Mouse (Mus musculus): Measurements from ENCODE around the gene Prmt3. TPM values are rescaled to one million over a fixed set of nuclear protein-coding genes. Genes with fewer than 3 reads are reported as not detected.

Gene Prmt3
- polyA plus RNA-seq, 1 experiment from 2014 or later: 67.5 TPM

DNA sequence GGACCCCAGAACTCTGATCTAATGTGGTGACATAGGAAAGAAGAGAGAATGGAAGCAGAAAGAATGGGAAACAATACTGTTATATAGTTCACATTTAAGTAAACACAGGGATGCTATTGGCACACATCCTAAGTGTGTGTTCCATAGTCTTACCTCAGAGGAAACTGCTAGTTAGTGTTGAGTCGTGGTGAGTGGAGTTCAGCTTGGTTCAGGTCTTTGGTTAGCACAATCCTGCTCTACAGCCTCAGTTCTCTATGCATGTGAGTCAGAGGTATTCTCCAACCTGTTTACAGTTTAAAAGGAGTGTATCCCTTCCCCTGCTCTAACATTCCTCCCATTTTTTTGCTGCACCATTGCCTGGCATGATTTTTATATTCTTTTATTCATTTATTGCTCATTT, 19.0 kb downstream of the Prmt3 start:
- H3K27ac ChIP-seq (ENCODE audit: low read depth): no peak overlapping the region
- no peak overlapping the region for H3K4me2 ChIP-seq
- TF ChIP-seq CTCF (IDR thresholded peaks at IDR 0.05; ENCODE audit: low read depth): no peak
- no peak for DNase-seq
- H3K4me3 ChIP-seq (ENCODE audit: low read depth, low read length): no peak overlapping the region
- H3K4me1 ChIP-seq (ENCODE audit: insufficient read depth): no peaks in the 10 kb centered on the region
- no peaks in the 10 kb centered on the region for H3K9me3 ChIP-seq (ENCODE audit: low read depth, low read length)
- WGBS: 66% methylated on average over 1 of the region's 1 CpGs
- H3K36me3 ChIP-seq (ENCODE audit: insufficient read depth): peaks cover 76% of the 10 kb centered on the region
- no peak for ATAC-seq (ENCODE audit: insufficient read depth)
- H3K9ac ChIP-seq: no peak overlapping the region
- no peaks in the 10 kb centered on the region for H3K27me3 ChIP-seq (ENCODE audit: insufficient read depth, low read length)

DNA sequence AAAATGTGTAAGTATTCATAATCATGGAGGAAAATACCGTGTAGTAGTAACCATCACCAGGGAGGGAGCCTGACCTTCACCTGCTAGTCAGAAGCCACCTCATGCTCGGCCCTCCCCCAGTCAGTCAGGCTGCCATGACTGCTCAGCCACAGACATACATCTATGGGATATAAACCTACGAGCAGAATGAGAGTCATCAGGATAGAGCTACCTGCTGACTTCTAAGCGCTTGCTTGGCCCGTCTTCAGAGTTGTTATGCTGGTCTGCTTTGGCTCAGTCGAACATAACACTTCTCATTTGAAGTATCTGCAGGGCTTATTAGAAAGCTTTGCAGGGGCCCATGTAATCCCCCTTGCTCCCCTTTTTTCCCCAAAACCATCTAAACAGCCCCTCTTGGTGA, 25.4 kb downstream of the Prmt3 start:
- H3K9me3 ChIP-seq (ENCODE audit: low read depth, low read length): no peaks in the 10 kb centered on the region

DNA sequence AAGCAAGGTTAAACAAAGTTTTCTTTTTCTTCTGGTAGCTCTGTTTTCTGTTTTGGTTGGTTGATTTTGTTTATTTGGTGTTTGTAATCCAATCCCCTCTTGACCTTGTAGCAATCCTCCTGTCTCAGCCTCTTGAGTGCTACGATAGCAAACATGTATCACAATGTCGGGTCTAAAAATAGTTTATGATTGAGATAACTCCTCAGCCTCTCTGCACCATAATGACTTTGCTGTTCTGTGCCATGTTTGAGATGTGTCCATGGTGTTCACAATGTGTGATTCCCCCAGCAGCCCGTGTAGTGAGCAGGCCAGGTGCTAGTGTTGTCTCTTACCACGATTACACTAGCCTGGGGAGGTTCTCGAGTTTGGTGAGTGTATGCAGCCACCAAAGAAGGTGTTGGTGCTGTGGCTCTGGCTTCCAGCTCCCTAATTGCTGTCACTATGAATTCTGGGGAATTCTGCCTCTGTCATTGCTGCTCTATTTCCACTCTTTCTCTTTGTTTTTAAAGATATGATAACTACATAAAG, 26.6 kb downstream of the Prmt3 start:
- DNase-seq: no peak
- H3K4me3 ChIP-seq (ENCODE audit: low read depth, low read length): no peak overlapping the region
- no peak for ATAC-seq (ENCODE audit: insufficient read depth)
- H3K9me3 ChIP-seq (ENCODE audit: low read depth, low read length): no peaks in the 10 kb centered on the region
- no peaks in the 10 kb centered on the region for H3K27me3 ChIP-seq (ENCODE audit: insufficient read depth, low read length)
- no peak for TF ChIP-seq CTCF (IDR thresholded peaks at IDR 0.05; ENCODE audit: low read depth)
- no peak overlapping the region for H3K27ac ChIP-seq (ENCODE audit: low read depth)
- peaks cover 73% of the 10 kb centered on the region for H3K36me3 ChIP-seq (ENCODE audit: insufficient read depth)
- no peaks in the 10 kb centered on the region for H3K4me1 ChIP-seq (ENCODE audit: insufficient read depth)
- WGBS: 60% methylated on average over 5 of the region's 5 CpGs
- H3K4me2 ChIP-seq: no peak overlapping the region
- no peak overlapping the region for H3K9ac ChIP-seq

More for the DNA sequence above, 25.4 kb downstream of the Prmt3 start:
- DNase-seq (no peak), ATAC-seq (ENCODE audit: insufficient read depth) (no peak)
- Histone ChIP-seq H3K27me3 (ENCODE audit: insufficient read depth, low read length) (no peaks in the 10 kb centered on the region), H3K36me3 (ENCODE audit: insufficient read depth) (peaks cover 76% of the 10 kb centered on the region), H3K4me2 (no peak overlapping the region), H3K4me3 (ENCODE audit: low read depth, low read length) (no peak overlapping the region), H3K27ac (ENCODE audit: low read depth) (no peak overlapping the region), H3K9ac (no peak overlapping the region), H3K4me1 (ENCODE audit: insufficient read depth) (no peaks in the 10 kb centered on the region)
- TF ChIP-seq CTCF (IDR thresholded peaks at IDR 0.05; ENCODE audit: low read depth): no peak
- WGBS: 85% methylated on average over 6 of the region's 6 CpGs

DNA sequence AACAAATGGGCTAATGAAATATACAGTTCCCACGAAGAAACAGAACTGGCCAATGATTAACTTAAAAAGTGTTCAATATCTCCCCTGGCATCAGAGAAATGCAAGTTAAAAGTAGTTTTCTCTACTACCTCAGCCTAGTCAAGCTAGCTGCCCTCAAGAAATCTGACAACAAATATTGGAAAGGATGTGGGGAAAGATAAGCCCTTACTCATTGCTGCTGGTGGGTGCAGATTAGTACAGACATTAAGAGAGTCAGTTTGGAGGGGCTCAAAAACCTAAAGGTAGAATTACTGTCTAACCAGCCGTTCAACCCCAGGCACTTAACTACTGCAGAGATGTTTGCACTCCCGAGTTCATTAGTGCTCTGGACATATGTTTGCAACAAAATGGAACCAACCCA, 27.5 kb downstream of the Prmt3 start:
- H3K4me1 ChIP-seq (ENCODE audit: insufficient read depth): no peaks in the 10 kb centered on the region
- ATAC-seq (ENCODE audit: insufficient read depth) (no peak), DNase-seq (no peak)
- H3K4me3 ChIP-seq (ENCODE audit: low read depth, low read length): no peak overlapping the region
- no peaks in the 10 kb centered on the region for H3K27me3 ChIP-seq (ENCODE audit: insufficient read depth, low read length)
- peaks cover 64% of the 10 kb centered on the region for H3K36me3 ChIP-seq (ENCODE audit: insufficient read depth)
- 56% methylated on average over 3 of the region's 3 CpGs for WGBS
- TF ChIP-seq CTCF (IDR thresholded peaks at IDR 0.05; ENCODE audit: low read depth): no peak
- no peak overlapping the region for H3K4me2 ChIP-seq
- no peak overlapping the region for H3K27ac ChIP-seq (ENCODE audit: low read depth)
- no peak overlapping the region for H3K9ac ChIP-seq
- H3K9me3 ChIP-seq (ENCODE audit: low read depth, low read length): no peaks in the 10 kb centered on the region

DNA sequence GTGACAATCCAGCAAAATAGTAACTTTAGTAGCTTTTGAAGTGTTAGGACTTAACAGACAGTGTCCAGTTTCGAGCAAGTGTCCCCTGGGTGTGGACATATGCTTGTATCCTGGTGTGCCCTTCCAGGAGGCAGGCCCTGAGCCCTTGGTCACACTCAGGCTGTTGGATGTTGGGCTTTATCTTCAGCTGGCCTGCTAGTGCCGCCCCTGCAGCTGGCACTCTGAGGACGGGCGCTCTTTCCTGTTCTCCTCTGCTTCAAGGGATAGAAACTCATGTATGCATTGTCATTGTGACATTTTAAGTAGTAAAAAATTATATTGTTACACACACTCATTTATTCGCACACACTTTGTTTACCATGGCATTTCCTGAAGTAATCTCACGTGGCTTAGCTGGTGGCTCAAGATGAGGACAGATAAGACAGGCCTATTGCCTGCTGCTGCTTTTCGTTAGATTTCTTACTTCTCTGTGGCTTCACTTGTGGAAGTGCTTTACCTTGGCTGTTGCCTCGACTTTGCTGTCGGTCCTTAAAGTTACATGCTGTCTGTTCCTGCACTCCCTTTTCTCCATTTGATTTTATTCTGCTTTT, 29.0 kb downstream of the Prmt3 start:
- ATAC-seq (ENCODE audit: insufficient read depth): no peak
- TF ChIP-seq CTCF (IDR thresholded peaks at IDR 0.05; ENCODE audit: low read depth): no peak
- H3K27me3 ChIP-seq (ENCODE audit: insufficient read depth, low read length): no peaks in the 10 kb centered on the region
- no peak overlapping the region for H3K4me3 ChIP-seq (ENCODE audit: low read depth, low read length)
- H3K36me3 ChIP-seq (ENCODE audit: insufficient read depth): peaks cover 57% of the 10 kb centered on the region
- no peaks in the 10 kb centered on the region for H3K9me3 ChIP-seq (ENCODE audit: low read depth, low read length)
- H3K4me1 ChIP-seq (ENCODE audit: insufficient read depth): no peaks in the 10 kb centered on the region
- H3K9ac ChIP-seq: no peak overlapping the region
- no peak overlapping the region for H3K4me2 ChIP-seq
- H3K27ac ChIP-seq (ENCODE audit: low read depth): no peak overlapping the region
- no peak for DNase-seq
- 74% methylated on average over 9 of the region's 9 CpGs for WGBS

DNA sequence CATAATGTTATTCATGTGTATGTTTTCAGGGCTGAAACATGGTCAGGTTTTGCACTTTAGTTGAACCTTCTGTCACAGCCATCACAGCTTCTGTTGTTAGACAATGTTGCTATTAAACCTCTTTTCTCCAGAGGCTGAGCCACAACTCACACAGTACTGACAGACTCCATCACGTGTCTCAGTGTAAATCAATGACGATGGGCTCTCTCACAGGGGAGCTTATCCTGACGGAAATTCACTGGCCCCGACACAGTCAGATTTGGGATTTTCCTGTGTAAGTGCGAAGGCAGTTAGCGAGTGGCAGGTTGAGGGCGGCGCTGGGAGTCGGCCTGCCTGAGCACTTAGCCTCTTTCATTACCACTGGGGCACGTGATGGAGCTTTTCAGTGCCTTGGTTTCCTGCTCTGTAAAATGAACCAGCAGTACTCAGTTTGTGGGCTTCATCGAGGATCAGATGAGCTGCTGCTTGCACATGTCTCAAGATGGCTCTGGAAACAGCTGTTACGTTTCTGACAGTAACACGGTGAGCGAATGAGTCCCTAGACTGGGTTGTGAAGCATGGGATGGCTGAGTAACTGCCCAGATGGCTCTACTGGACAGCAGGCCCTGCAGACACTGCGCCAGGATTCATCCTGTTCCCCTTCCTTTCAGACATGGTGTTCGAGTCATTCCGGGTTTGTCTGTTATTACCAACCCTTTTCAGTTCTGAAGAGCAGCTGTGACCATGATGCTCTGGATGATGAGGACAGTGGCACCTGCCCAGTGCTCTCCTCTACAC, 29.9 kb downstream of the Prmt3 start:
- DNase-seq (no peak), ATAC-seq (ENCODE audit: insufficient read depth) (no peak)
- WGBS: 86% methylated on average over 17 of the region's 17 CpGs
- Histone ChIP-seq H3K27ac (ENCODE audit: low read depth) (no peak overlapping the region), H3K36me3 (ENCODE audit: insufficient read depth) (peaks cover 53% of the 10 kb centered on the region), H3K4me2 (no peak overlapping the region), H3K9ac (no peak overlapping the region), H3K27me3 (ENCODE audit: insufficient read depth, low read length) (no peaks in the 10 kb centered on the region), H3K4me1 (ENCODE audit: insufficient read depth) (no peaks in the 10 kb centered on the region), H3K9me3 (ENCODE audit: low read depth, low read length) (no peaks in the 10 kb centered on the region), H3K4me3 (ENCODE audit: low read depth, low read length) (no peak overlapping the region)
- no peak for TF ChIP-seq CTCF (IDR thresholded peaks at IDR 0.05; ENCODE audit: low read depth)

DNA sequence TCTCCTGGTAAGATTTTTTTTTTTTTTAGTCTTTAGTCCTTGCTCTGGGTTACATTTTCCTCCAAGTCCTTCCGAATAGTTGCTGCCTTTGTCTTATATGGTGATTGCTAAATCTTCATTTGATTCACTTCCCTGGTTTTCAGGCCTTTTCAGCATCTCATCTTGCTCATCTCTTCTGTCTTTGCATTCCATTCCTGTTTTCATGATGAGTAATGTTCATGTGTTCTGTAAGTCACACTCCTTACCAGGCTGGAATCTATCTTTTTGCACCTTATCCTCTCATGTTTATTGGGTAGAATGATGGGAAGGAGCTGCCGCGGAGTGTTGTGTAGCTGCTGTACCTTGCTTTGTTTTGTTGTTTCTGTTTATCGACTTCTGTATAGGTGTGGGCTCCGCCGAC, 31.0 kb downstream of the Prmt3 start:
- no peaks in the 10 kb centered on the region for H3K27me3 ChIP-seq (ENCODE audit: insufficient read depth, low read length)
- no peak overlapping the region for H3K27ac ChIP-seq (ENCODE audit: low read depth)
- no peak for TF ChIP-seq CTCF (IDR thresholded peaks at IDR 0.05; ENCODE audit: low read depth)
- no peak overlapping the region for H3K4me3 ChIP-seq (ENCODE audit: low read depth, low read length)
- H3K9me3 ChIP-seq (ENCODE audit: low read depth, low read length): no peaks in the 10 kb centered on the region
- peaks cover 45% of the 10 kb centered on the region for H3K36me3 ChIP-seq (ENCODE audit: insufficient read depth)
- no peak overlapping the region for H3K9ac ChIP-seq
- H3K4me1 ChIP-seq (ENCODE audit: insufficient read depth): no peaks in the 10 kb centered on the region
- WGBS: 89% methylated on average over 6 of the region's 6 CpGs
- no peak overlapping the region for H3K4me2 ChIP-seq
- DNase-seq (no peak), ATAC-seq (ENCODE audit: insufficient read depth) (no peak)

All from lung, embryonic 14.5 days (tissue).